Mouse (Mus musculus) brain, embryonic 14.5 days (tissue): ENCODE measurements around the gene Atp6v0a1.

Experiments
- CTCF ChIP-seq: fragments of 200-500 bp; IDR thresholded peaks from 2 replicates; pipeline ENCODE4 v1.5.1; 2012; ENCODE audit warnings: inconsistent platforms, mild to moderate bottlenecking, moderate library complexity, borderline replicate concordance; ENCODE audit not compliant: insufficient read depth, insufficient read length; ENCODE audit errors: extremely low read depth
- POLR2A ChIP-seq: fragments of 200-500 bp; IDR thresholded peaks from 2 replicates; pipeline ENCODE4 v1.6.1; 2012; ENCODE audit warnings: mild to moderate bottlenecking, inconsistent platforms, borderline replicate concordance; ENCODE audit not compliant: poor library complexity, insufficient read depth, insufficient read length, severe bottlenecking; ENCODE audit errors: extremely low read depth

DNA sequence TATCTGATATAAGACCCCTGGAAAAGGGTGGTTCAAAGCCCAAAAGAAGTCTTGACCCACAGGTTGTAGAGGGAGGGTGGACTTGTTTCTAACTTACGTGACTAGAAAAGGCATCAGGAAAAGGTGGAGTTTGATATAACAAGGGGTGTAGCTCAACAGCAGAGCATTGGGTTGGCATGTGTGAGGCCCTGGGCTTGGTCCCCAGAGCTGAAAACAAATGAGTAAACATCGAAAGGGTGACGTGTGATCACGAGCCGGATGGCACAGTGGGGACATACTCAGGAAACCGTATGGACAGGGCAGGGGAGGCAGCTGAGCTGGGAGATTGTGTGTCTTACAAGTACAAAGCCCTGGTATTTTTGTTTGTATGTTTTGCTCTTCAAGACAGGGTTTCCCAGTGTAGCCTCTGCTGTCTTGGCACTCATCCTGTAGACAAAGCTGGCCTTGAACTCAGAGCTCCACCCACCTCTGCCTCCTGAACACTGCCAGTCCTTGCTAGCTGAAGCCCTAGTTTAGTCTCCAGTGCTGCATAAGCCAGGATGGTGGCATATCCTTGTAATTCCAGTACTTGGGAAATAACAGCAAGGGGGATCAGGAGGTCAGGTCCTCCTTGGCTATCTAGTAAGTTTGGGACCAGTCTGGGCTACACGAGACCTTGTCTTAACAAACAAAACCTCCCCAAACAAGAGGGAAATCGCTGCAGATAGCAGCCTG, 25.5 kb downstream of the Atp6v0a1 start:
- TF ChIP-seq POLR2A (no peak), CTCF (no peak)
